Mouse (Mus musculus) C2C12 (cell line): ENCODE data around the gene Atg5. TPM values are rescaled to one million over a fixed set of nuclear protein-coding genes. Genes with fewer than 3 reads are reported as not detected.

Experiments used
- H3K27me3 ChIP-seq: one replicate; pipeline ENCODE4 v1.6.1; 2011; ENCODE audit not compliant: control insufficient read depth, insufficient read depth, insufficient read length
- H3K36me3 ChIP-seq: one replicate; pipeline ENCODE4 v1.6.1; 2011; ENCODE audit not compliant: control insufficient read depth, insufficient read depth
- H3K4me3 ChIP-seq: one replicate; pipeline ENCODE4 v1.5.1; 2011; ENCODE audit warnings: mild to moderate bottlenecking, control low read depth; ENCODE audit not compliant: poor library complexity, insufficient read depth, severe bottlenecking
- H3K79me2 ChIP-seq: one replicate; pipeline ENCODE4 v1.6.1; 2011; ENCODE audit not compliant: control insufficient read depth, insufficient read depth
- H3K79me3 ChIP-seq: one replicate; pipeline ENCODE4 v1.6.1; 2011; ENCODE audit warnings: low read depth, control low read depth
- H3ac ChIP-seq: one replicate; pipeline ENCODE3; 2011; ENCODE audit warnings: low read depth; ENCODE audit not compliant: control insufficient read depth, insufficient read length
- CEBPB ChIP-seq: IDR thresholded peaks from one replicate; pipeline ENCODE4 v1.6.1; 2011; ENCODE audit warnings: low read depth, mild to moderate bottlenecking, control low read depth, moderate library complexity
- CTCF ChIP-seq: IDR thresholded peaks from one replicate; pipeline ENCODE4 v1.5.1; 2011; ENCODE audit not compliant: control insufficient read depth, insufficient read depth, insufficient read length
- FOSL1 ChIP-seq: IDR thresholded peaks from one replicate; pipeline ENCODE4 v1.8.0; 2011; ENCODE audit warnings: mild to moderate bottlenecking, low read length; ENCODE audit not compliant: poor library complexity, insufficient read depth, severe bottlenecking
- MAX ChIP-seq: IDR thresholded peaks from one replicate; pipeline ENCODE4 v1.6.1; 2011; ENCODE audit warnings: mild to moderate bottlenecking, control low read depth
- MYOD1 ChIP-seq: IDR thresholded peaks from one replicate; pipeline ENCODE4 v1.6.1; 2011; ENCODE audit warnings: low read depth; ENCODE audit not compliant: control insufficient read depth, insufficient read length
- MYOG ChIP-seq: IDR thresholded peaks from one replicate; pipeline ENCODE4 v1.6.1; 2011; ENCODE audit not compliant: control insufficient read depth, insufficient read length; ENCODE audit errors: extremely low read depth
- USF1 ChIP-seq: IDR thresholded peaks from one replicate; pipeline ENCODE4 v1.6.1; 2011; ENCODE audit warnings: low read depth, mild to moderate bottlenecking, control low read depth, moderate library complexity
- polyA plus RNA-seq: library from polyadenylated mRNA; unstranded; fragments of >200 nt; fragmentation: generic; extraction: Trizol; gene quantifications from one replicate; pipeline ENCODE4 v1.2.1, GENCODE M21; 2012; ENCODE audit warnings: missing spikeins

Atg5 gene
- polyA plus RNA-seq, 1 experiment: 13.6 TPM

- H3K79me2 ChIP-seq: no peaks in the 10 kb centered on the region
- no peak overlapping the region for H3K4me3 ChIP-seq
- no peaks in the 10 kb centered on the region for H3K27me3 ChIP-seq
- TF ChIP-seq MAX (no peak), MYOD1 (no peak), CTCF (no peak), FOSL1 (no peak), MYOG (no peak), USF1 (no peak), CEBPB (no peak)
- no peak overlapping the region for H3ac ChIP-seq
- peaks cover 3% of the 10 kb centered on the region for H3K79me3 ChIP-seq
- H3K36me3 ChIP-seq: no peaks in the 10 kb centered on the region
Measured at GRCm38 (mm10) chr10:44338571-44338970, 70.4 kb downstream of the Atg5 start.

DNA sequence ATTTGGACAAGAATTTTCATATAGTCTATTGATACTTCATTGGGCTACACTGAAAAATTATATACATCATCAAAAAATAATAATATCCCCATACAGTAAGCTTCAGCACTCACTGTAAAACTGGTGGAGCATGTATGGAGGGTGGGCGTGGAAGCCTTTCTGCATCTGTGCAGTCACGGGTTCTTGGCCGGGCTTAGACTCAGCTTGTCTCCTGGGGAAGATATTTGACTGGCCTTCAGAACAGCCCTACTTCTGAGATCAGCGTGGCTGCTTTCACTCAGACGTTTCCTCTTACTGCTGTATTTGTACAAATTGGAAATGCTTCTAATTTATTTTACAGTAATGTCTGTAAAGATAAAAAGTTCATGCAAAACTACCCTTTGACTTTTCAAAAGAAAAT is 71.2 kb downstream of the Atg5 start:
- no peak for TF ChIP-seq MAX
- no peak for TF ChIP-seq CEBPB
- no peak for TF ChIP-seq USF1
- TF ChIP-seq MYOD1: no peak
- no peak for TF ChIP-seq CTCF
- H3K4me3 ChIP-seq: no peak overlapping the region
- no peaks in the 10 kb centered on the region for H3K27me3 ChIP-seq
- H3K36me3 ChIP-seq: no peaks in the 10 kb centered on the region
- no peaks in the 10 kb centered on the region for H3K79me2 ChIP-seq
- H3K79me3 ChIP-seq: peaks cover 3% of the 10 kb centered on the region
- no peak overlapping the region for H3ac ChIP-seq

GRCm38 (mm10) chr10:44340928-44341327 is 72.8 kb downstream of the Atg5 start:
- TF ChIP-seq CTCF: no peak
- no peak for TF ChIP-seq CEBPB
- TF ChIP-seq MYOD1: no peak
- TF ChIP-seq MYOG: no peak
- TF ChIP-seq USF1: no peak
- no peak for TF ChIP-seq MAX
- TF ChIP-seq FOSL1: no peak
- Histone ChIP-seq H3K36me3 (no peaks in the 10 kb centered on the region), H3K4me3 (no peak overlapping the region), H3ac (no peak overlapping the region), H3K79me3 (peaks cover 3% of the 10 kb centered on the region), H3K79me2 (no peaks in the 10 kb centered on the region), H3K27me3 (no peaks in the 10 kb centered on the region)

DNA sequence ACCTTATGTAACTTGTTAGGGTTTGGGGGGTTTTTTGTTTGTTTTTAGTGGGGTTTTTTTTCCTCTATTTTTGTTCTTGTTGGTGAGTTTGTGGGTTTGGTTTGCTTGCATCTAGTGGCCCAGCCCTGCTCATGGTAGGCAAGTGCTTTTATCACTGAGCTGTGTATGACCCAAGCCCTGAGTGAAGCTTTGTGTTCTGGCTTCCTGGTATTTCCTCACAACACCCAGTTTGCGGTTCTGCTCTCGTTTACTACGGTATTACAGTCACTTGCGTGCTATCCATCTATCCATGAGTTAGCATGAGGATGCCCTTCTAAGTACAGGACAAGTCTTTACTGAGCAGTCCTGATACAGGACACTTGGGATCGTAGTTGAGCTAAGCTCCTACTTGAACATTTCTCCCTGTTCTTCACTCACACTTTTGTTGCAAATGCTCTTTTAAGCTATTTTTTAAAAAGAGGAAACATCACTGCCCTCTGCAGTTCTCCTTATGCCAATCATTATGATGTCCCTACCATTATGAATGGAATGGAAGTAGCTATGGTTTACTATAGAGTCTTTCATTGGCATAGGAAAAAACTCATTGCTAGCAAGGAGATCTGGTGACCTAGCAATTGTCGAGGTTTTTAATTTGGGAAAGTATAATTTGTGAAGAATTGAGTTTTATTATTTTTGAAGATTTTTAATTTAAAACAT is 73.8 kb downstream of the Atg5 start:
- peaks cover 3% of the 10 kb centered on the region for H3K79me3 ChIP-seq
- no peak overlapping the region for H3K4me3 ChIP-seq
- H3K27me3 ChIP-seq: no peaks in the 10 kb centered on the region
- no peak for TF ChIP-seq CEBPB
- no peak for TF ChIP-seq MYOG
- TF ChIP-seq USF1: no peak
- TF ChIP-seq MYOD1: no peak
- TF ChIP-seq MAX: no peak
- no peak for TF ChIP-seq FOSL1
- TF ChIP-seq CTCF: no peak
- H3K79me2 ChIP-seq: no peaks in the 10 kb centered on the region
- no peaks in the 10 kb centered on the region for H3K36me3 ChIP-seq
- H3ac ChIP-seq: no peak overlapping the region

DNA sequence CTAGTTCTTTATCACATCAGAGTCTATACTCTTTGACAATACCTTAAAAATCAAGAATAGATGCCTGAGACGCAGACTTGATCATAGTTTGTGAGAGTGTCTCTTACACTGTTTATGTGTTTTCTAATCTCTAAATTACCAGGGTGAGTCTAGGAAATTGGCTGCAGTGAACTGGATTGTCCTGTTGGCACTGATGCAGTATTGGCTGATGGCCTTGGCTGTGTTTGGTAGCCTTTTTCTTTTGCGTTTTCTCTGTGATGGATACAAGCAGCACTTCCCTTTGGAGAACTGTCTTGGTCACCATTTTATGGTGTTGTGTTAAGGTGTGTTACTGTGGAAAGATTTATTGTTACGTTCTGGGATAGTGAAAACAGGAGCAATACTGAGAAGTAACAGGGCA is 75.2 kb downstream of the Atg5 start:
- no peak overlapping the region for H3K4me3 ChIP-seq
- no peak overlapping the region for H3ac ChIP-seq
- H3K79me3 ChIP-seq: peaks cover 3% of the 10 kb centered on the region
- H3K27me3 ChIP-seq: no peaks in the 10 kb centered on the region
- H3K79me2 ChIP-seq: no peaks in the 10 kb centered on the region
- peaks cover 8% of the 10 kb centered on the region for H3K36me3 ChIP-seq
- TF ChIP-seq MYOD1 (no peak), MYOG (no peak), USF1 (no peak)

- Histone ChIP-seq H3K36me3 (peaks cover 15% of the 10 kb centered on the region), H3K79me2 (no peaks in the 10 kb centered on the region), H3K27me3 (no peaks in the 10 kb centered on the region), H3K4me3 (no peak overlapping the region), H3K79me3 (peaks cover 3% of the 10 kb centered on the region), H3ac (no peak overlapping the region)
- TF ChIP-seq CEBPB: no peak
- no peak for TF ChIP-seq CTCF
- no peak for TF ChIP-seq USF1
- no peak for TF ChIP-seq MYOG
- no peak for TF ChIP-seq MAX
- TF ChIP-seq FOSL1: no peak
- no peak for TF ChIP-seq MYOD1
Measured at GRCm38 (mm10) chr10:44347549-44348172, 79.5 kb downstream of the Atg5 start.
